8 mouse cellular contexts compared by ENCODE assay signal in the genomic region with DNA sequence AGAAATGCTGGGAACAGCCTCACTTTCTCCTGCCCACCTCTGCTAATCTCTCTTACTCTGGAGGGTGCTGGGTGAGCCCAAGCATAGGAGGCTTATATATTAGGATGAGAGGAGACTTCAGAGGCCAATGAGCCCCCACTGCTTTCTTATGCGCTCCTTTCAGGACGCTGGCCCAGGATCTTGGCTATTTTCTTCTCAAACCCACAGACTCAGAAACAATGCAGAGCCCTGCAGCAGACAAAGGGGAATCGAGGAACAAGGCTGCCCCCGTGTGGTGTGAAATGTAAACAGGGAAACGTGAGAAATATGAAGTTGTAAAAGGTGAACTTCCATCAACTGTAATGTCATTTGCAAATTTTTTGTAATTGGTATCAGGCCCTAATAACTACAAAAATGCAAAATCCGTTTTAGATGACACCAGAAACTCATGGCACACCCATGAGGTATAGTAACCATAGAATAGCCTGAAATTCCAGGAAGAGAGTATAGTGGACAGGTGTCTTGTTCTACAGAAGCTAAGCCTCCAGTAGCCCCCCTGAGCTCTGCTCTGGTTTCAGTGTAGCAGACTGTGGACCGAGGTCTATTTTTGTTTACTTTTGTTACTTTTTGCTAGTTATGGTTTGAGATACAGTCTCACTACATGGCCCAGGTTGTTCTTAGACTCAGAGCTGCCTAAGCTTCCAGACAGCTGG. TPM values are rescaled to one million over a fixed set of nuclear protein-coding genes. Genes with fewer than 3 reads are reported as not detected.
A peak's percentile ranks its signal among the peaks of the same experiment; 100 is the strongest.
DNase-seq lines count a peak whose midpoint lies in the region; ATAC-seq and TF ChIP-seq lines count a peak whose summit lies in the region.
"Had no signal": no experiment of that assay in that cellular context is flagged by ENCODE, and none has a peak within 500 bp of the region (broad histone marks: within the 10 kb centered on the region; RNA-seq: fewer than 3 reads in every experiment).

No protein-coding gene starts in this region.

- H3K4me1 ChIP-seq in embryonic facial prominence, embryonic 14.5 days (ENCODE audit: control insufficient read depth, insufficient read depth, low read length) = no peaks in the 10 kb centered on the region
- no peaks in the 10 kb centered on the region for H3K4me1 ChIP-seq in lung, postnatal 0 days (ENCODE audit: insufficient read depth, low read depth, low read length)
- H3K4me1 ChIP-seq: megakaryocyte, embryonic 14.5 days had no signal

- no peak overlapping the region for H3K27ac ChIP-seq in embryonic facial prominence, embryonic 14.5 days (replicated peaks; ENCODE audit: low read depth, low read length)
- no peak overlapping the region for H3K27ac ChIP-seq in lung, postnatal 0 days (ENCODE audit: low read length)

- TF ChIP-seq CTCF in lung, postnatal 0 days (IDR thresholded peaks at IDR 0.05) = peak; percentile 72

- H3K4me2 ChIP-seq in embryonic facial prominence, embryonic 14.5 days (ENCODE audit: low read depth, low read length) = no peak overlapping the region
- H3K4me2 ChIP-seq in lung, postnatal 0 days (replicated peaks; ENCODE audit: low read depth, low read length) = no peak overlapping the region

- H3K9me3 ChIP-seq in embryonic facial prominence, embryonic 14.5 days (ENCODE audit: control insufficient read depth, low read length) = no peaks in the 10 kb centered on the region
- H3K9me3 ChIP-seq in lung, postnatal 0 days (ENCODE audit: low read length) = no peaks in the 10 kb centered on the region
- H3K9me3 ChIP-seq: megakaryocyte, embryonic 14.5 days had no signal

- 13% methylated on average over 7 of the region's 7 CpGs for WGBS in embryonic facial prominence, embryonic 14.5 days
- WGBS in lung, postnatal 0 days = 15% methylated on average over 7 of the region's 7 CpGs

- ATAC-seq in embryonic facial prominence, embryonic 14.5 days (ENCODE audit: low read depth) = 0 out of 2 replicates have a peak, but pooled peaks have one; percentile 44
- no peak for ATAC-seq in lung, postnatal 0 days

- no peak overlapping the region for H3K9ac ChIP-seq in embryonic facial prominence, embryonic 14.5 days (ENCODE audit: low read depth, low read length)
- no peak overlapping the region for H3K9ac ChIP-seq in lung, postnatal 0 days (replicated peaks; ENCODE audit: low read depth)

- DNase-seq in ovary, postnatal 36 days (ENCODE audit: low spot score) = peak; percentile 23
- DNase-seq in ovary, adult 18-20 months (ENCODE audit: low spot score) = no peak
- peak; percentile 32 for DNase-seq in adrenal gland, postnatal 36 days
- DNase-seq in embryonic facial prominence, embryonic 14.5 days (ENCODE audit: low spot score) = peak; percentile 49
- DNase-seq in kidney, postnatal 25 days = peak; percentile 49 to 61
- peak; percentile 28 for DNase-seq in lung, postnatal 0 days (ENCODE audit: low spot score)
- DNase-seq in right cerebral cortex, postnatal 25 days = peak; percentile 38

- H3K36me3 ChIP-seq in embryonic facial prominence, embryonic 14.5 days (ENCODE audit: control insufficient read depth, insufficient read depth, low read length) = no peaks in the 10 kb centered on the region
- H3K36me3 ChIP-seq in lung, postnatal 0 days (ENCODE audit: insufficient read depth, low read length) = no peaks in the 10 kb centered on the region

- no peak overlapping the region for H3K4me3 ChIP-seq in embryonic facial prominence, embryonic 14.5 days (ENCODE audit: low read depth, low read length)
- H3K4me3 ChIP-seq in lung, postnatal 0 days (ENCODE audit: low read depth, low read length) = no peak overlapping the region
- H3K4me3 ChIP-seq: megakaryocyte, embryonic 14.5 days had no signal

- TF ChIP-seq EP300 in lung, postnatal 0 days (IDR thresholded peaks at IDR 0.05) = no peak

- no peaks in the 10 kb centered on the region for H3K27me3 ChIP-seq in embryonic facial prominence, embryonic 14.5 days (replicated peaks; ENCODE audit: control insufficient read depth, insufficient read depth, low read length)
- H3K27me3 ChIP-seq in lung, postnatal 0 days (replicated peaks; ENCODE audit: insufficient read depth, low read length) = no peaks in the 10 kb centered on the region

RNA-seq across cellular contexts. Expression of a gene that starts 43.8 kb away (rescaled TPM):
- 10 to 100 TPM in 1 of 2 experiments, 1 to 10 TPM in 1; 8.9 to 13.1 TPM for total RNA-seq in adrenal gland, postnatal 36 days (2021)
- 2.0 and 3.0 TPM in 2 replicates for polyA plus RNA-seq in embryonic facial prominence, embryonic 14.5 days (2014; fragmentation: Nextera tagmentation; extraction: Ambion mirVana)
- 697 and 750 TPM in 2 replicates for polyA plus RNA-seq in lung, postnatal 0 days (2015; fragmentation: Nextera tagmentation; extraction: Ambion mirVana)

RNA-seq across cellular contexts. Expression of a gene that starts 44.4 kb away (rescaled TPM):
- total RNA-seq in adrenal gland, postnatal 36 days (2021) = 10 to 100 TPM; 31.0 to 34.6 TPM
- 49.5 and 56.0 TPM in 2 replicates for polyA plus RNA-seq in embryonic facial prominence, embryonic 14.5 days (2014; fragmentation: Nextera tagmentation; extraction: Ambion mirVana)
- 42.2 and 44.7 TPM in 2 replicates for polyA plus RNA-seq in lung, postnatal 0 days (2015; fragmentation: Nextera tagmentation; extraction: Ambion mirVana)

Comparison
In these comparisons a context has a peak if more than half of its experiments do, and no peak if none do; other contexts are left out.
1. RNA of a gene that starts 43.8 kb away (polyA plus RNA-seq): 697 to 750 TPM in lung, postnatal 0 days; 2.0 to 3.0 TPM in embryonic facial prominence, embryonic 14.5 days; every median in the first group is over 100 times any median in the second.